Mouse (Mus musculus) left cerebral cortex, postnatal 36 days (tissue): ENCODE data around the gene Eef1a1. TPM values are rescaled to one million over a fixed set of nuclear protein-coding genes. Genes with fewer than 3 reads are reported as not detected.
"Not testable (repeated sequence)": the region's sequence is repeated elsewhere in the genome, so short reads cannot be mapped to it uniquely, and the experiment has no call there.

Experiments used
- DNase-seq, 2 experiments: peaks; one replicate each; pipeline ENCODE4 v3.0.0; 2021 to 2022; ENCODE audit warnings: low spot score in 2 of 2, mixed read lengths in 1 of 2
- intact Hi-C: fragments of 180-260 bp; cut with DNase I; formaldehyde crosslinking; loops from one replicate; pipeline ENCODE4 v1.15.1; 2025
- total RNA-seq, 2 experiments: library from RNA; stranded (reverse); gene quantifications; 2 replicates each; pipeline ENCODE4 v1.2.3; 2021

Eef1a1 gene
- total RNA-seq, 2 experiments from 2014 or later: 2,126 to 2,321 TPM

DNA sequence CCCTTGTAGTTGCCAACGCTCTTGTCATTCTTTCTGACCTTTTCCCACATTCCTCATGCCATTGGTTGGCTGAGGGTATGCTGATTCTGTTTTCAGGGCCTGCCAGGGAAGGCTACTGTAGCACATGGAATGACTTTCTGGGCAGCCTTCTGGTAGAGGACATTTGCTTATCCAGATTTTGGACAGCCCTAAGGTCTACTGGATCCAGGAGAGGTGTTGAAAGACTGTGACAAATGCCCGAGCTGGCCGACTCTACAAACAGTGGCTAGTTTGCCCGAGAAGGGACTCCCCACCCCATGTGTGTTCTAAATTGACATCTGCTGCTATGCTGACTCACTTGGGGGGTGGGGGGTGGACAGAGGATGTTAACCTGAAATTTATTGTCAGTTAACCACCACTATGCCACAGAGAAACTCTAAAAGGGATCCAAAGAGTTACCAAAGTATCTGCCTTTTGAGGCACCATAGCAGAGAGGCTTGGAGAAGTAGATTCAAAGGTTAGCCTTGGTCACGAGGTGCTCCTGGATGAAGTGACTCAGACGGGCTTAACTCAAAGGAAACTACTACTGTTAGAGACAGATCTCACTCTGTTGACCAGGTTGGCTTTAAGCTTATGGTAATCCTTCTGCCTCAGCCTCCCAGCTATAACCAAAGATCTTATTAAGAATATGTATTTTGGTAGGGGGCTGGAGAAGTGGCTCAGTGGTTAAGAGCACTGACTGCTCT, 25.0 kb upstream of the Eef1a1 start:
- intact Hi-C loops: no loop called here
- no peak for DNase-seq

DNA sequence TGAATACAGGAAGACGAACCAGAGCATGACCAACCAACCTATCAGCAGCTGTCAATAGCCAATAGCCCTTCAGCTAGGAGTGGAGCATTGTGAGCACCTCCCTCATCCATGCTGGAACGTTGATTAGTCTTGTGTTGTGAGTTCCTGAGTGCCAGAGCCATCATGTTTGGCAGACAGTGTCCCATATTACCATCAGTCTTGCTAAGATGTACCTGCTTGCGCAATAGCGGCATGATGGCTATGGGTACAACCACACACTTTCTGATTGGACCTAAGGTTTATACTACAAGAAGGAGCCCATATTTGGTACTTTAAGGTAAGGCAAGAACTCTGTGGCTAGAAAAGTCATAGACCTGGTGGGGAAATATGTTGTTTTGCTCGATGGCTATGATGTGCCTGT, 22.8 kb upstream of the Eef1a1 start:
- intact Hi-C loops: no loop called here
- no peak for DNase-seq

DNA sequence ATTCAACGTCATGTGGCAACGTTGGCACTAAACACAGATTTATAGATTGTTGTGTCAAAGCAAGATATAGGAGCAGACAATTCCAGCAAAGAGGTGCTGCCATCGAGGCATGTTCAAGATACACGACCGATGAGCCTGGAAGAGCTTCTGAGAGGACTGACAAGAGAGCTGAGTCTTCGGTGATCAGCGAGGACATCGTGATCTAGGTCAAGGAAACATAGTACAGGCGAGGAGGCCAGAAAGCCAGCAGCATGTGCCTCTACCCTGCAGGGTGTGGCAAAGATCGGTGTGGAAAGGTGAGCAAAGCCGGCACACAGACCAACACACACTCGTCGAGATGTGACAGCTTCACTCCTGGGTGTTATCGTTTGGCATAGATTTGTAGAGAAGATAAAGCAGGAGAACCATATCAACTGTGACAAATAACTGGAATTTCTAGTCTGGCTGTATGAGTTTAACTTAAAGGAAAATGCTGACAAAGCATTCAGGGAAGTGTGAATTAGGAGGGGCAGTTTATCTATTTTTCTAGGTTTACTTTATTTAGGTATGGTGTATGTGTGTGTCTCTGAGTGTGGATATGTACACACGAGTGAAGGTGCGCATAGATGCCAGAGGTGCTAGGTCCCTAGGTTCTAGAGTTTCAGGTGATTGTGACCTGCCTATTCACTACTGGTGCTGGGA, 19.3 kb upstream of the Eef1a1 start:
- intact Hi-C loops: no loop called here
- no peak for DNase-seq

DNA sequence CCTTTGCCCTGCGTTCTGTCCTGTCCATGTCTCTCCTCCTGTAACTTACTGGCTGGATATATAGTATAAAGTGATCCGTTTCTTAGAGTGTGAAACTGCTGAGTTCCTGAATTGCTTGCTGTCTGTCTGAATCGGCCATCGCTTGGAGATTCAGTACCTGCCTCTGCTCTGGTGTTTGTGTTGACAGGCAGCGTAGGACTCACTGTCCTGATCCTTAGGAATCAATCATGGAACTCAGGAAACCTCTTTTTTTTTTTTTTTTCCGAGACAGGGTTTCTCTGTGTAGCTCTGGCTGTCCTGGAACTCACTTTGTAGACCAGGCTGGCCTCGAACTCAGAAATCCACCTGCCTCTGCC, 17.7 kb upstream of the Eef1a1 start:
- no peak for DNase-seq
- intact Hi-C loops: no loop called here

DNA sequence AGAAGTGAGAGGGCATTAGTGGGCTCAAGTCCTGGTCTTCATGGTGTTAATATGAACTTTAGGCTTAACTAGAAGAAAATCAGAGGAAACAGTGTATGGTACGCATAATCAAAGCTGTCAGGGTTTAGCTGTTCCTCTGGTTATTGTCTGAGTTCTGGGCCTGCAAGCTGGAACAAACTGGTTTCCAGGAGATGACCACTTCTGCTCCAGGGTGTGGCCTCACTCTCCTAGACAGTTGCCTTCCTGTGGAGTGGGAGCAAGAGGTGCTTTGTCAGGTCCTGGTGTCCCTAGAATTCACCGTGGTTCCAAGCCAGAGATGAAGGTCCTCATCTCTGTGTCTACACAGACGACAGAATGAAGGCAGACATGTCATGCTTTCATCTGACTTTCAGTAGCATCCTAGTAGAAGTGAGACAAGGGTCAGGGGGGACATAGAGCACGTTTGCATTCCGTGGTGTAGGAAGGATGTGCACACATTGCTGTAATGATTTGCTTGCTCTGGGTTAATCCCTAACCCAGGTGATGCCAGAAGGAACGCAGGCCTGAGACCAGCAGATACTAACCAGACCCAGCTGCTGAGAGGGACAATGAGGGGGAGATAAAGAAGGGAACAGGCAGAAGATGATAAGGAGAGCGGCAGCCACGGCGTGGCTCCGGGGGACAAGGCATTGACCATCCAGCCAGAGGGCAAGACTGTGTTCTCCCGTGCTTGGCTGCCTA, 17.2 kb upstream of the Eef1a1 start:
- intact Hi-C loops: no loop called here
- DNase-seq: no peak

DNA sequence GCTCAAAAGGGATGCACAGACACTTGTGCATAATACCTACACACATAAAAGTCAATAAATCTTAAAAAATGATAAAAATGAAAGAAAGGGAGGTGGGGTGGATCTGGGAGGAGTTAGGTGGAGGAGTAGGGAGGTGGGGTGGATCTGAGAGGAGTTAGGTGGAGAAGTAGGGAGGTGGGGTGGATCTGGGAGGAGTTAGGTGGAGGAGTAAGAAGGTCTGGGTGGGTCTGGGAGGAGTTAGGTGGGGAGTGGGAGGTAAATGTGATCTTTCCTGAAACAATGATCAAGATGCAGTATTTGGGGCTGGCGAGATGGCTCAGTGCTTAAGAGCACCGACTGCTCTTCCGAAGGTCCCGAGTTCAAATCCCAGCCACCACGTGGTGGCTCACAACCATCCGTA, 16.3 kb upstream of the Eef1a1 start:
- intact Hi-C loops: no loop called here
- DNase-seq: no peak

DNA sequence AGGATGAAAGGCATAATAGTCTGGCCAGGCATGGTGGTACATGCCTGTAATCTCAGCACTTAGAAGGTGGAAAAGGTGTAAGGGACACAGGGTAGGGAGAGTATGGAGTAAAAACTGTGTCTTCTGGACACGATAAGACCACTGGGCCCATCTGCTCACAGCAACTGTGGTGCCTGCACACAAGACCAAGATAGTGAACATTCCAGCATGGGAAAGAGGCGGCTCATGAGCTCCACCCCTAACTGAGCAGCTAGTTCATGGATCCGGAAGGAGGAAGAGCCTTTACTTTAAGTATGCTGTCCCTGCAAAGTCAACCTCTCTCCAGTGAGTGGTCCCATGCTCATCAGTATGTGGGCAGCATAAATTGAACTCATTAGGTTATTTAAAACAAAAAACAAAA, 15.7 kb upstream of the Eef1a1 start:
- no peak for DNase-seq
- intact Hi-C loops: no loop called here

DNA sequence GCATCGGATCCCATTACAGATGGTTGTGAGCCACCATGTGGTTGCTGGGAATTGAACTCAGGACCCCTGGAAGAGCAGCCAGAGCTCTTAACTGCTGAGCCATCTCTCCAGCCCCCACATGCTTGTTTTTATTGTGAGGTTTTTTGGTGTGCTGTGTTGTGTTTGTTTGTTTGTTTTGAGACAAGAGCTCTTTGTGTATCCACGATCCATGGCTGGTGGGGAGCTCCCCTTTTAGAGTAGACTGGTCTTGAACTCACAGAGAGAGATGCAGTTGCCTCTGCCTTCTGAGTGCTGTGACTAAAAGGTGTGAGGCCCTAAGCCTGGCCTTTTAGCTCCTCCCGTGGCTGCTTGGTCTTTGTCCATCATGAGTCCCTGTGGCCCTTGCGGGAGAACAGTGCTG, 15.2 kb upstream of the Eef1a1 start:
- intact Hi-C loops: no loop called here
- no peak for DNase-seq

DNA sequence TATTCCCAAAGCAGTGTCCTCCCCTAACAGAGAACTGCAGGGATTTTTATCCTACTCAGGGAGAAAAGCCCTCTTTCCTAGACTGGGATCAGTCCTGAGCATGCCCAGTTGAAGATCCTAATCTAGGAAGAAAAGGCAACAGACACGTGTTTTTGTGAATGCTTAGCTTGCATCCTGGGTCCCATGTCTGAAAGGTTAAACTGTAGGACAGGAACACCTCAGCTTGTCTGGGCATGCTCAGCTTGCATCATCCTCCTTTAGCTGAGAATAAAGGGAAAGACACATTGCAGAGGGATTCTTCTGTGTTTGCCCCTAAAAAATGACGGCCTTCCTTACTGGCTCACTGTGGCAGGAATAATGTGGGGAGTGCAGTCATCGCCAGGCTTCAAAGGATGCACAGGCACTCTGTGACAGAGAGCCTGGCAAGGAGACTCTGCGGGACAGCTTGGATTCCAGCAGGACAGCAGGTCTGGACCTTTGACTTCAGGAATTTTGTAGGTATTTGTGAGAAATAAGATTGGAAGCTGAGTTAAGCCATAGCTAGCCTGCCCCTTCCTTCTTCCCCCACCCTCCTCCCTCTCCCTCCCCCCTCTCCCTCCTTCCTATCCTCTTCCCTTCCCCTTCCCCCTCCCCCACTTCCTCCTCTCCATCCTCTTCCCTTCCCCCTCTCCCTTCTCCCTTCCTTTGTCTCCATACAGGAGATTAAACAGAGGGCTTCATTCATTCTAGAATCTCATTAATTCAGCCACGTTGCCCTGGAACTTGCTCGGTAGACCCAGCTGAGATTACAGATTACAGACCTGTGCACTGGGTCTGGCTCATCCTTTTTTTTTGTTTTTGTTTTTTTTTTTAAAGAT, 14.5 kb upstream of the Eef1a1 start:
- DNase-seq: no peak
- intact Hi-C loops: no loop called here

DNA sequence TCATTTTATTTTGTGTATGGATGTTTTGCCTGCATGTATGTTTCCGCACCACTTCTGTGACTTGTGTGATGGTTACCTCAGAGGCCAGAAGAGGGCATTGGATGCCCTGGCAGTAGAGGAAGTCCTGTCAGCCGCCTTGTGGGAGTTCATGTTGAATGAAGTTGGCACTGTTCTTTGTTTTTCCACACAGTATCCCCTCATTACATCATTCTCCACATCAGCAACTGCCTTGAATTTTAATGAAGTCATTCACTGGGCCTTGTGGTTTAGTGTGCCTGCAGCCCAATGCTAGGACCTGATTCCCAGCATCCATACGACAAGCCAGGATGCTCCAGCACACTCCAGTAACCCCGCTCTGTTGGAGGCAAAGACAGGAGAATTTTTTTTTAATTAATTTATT, 12.3 kb upstream of the Eef1a1 start:
- intact Hi-C loops: no loop called here
- no peak for DNase-seq

DNA sequence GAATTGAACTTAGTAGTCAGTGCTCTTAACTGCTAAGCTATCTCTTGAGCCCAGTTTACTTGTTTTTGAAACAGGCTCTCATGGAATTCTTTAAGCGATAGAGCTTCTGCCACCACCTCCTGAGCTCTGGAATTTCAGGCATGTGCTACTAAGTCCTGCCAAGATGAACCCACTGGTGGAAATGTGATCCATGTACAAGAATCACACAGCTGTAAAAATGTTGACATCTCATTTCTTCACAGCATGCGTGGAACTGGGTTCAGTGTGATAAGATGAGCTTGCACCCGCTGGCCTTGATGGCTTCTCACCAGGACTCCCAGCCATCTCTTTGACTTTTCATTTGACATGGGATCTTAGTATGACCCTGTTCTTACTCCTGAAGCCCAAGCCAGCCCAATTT, 11.4 kb upstream of the Eef1a1 start:
- intact Hi-C loops: no loop called here
- no peak for DNase-seq

DNA sequence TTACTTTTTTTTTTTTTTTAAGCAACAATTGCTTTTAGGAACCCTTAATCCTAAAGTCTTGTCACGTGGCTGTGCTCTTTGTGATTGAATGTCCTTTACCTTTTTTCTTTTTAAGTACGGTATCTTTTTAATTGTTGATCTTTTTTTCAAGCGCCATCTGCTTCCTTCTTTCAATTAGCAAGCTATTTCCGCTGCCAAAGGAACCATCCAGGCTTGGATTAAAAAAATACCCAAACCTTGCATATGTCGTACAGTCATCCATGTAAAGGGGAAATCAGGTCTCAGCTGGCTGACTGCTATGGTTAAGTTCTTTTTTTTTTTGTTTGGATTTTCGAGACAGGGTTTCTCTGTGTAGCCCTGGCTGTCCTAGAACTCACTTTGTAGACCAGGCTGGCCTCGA, 4.2 kb upstream of the Eef1a1 start:
- intact Hi-C loops: no loop called here
- no peak for DNase-seq

DNA sequence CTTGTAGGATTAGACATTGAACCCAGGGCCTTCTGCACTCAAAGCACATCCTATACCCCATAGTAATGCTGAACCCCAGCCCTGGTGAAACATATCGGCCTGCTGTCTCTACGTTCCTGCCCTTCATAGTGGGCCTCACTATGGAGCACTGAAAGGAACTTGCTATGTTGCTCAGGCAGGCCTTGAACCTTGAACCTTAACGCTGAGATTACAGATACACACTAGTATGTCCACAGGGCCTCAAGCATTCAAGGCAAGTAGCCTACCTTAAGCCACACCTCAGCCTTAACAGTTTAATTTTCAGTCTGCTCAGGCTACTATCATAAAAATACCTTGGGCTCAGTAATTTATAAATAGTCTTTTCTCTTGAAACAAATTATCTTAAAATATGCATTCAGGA, 3.3 kb upstream of the Eef1a1 start:
- intact Hi-C loops: no loop called here
- no peak for DNase-seq

DNA sequence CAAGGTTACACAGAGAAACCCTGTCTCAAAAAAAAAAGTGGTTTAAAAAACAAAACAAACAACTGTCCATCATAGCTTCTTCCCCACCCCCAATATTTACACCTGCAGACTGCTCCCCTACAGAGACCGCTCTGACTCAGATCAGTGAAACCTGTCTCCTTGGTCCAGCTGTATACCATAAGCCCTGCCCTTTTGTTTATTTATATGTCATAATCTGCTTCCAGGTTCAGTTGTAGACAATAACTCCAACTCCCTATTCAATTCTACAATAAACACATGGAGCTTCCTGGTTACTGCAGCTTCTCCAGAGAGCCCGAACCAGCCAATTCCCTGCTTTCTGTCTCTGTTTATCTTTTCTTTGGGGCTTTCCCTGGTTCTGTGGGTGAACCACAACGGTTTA, 2.2 kb upstream of the Eef1a1 start:
- DNase-seq: no peak
- intact Hi-C loops: no loop called here

DNA sequence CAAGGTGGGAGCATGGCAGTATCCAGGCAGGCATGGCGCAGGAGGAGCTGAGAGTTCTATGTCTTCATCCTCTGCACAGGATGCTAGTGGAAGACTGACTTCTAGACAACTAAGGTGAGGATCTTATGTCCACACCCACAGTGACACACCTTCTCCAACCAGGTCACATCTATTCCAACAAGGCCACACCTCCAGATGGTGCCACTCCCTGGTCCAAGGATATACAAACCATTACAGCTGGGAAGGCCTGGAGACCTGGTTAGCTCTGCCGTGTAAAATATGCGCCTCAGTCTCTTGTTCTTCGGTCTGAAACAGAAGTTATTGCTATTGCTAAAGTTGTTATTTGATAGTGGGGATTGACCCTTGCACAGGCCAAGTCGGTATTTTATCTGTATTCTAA, 930 bp downstream of the Eef1a1 start:
- intact Hi-C loops, DNase-seq: not testable (repeated sequence)

DNA sequence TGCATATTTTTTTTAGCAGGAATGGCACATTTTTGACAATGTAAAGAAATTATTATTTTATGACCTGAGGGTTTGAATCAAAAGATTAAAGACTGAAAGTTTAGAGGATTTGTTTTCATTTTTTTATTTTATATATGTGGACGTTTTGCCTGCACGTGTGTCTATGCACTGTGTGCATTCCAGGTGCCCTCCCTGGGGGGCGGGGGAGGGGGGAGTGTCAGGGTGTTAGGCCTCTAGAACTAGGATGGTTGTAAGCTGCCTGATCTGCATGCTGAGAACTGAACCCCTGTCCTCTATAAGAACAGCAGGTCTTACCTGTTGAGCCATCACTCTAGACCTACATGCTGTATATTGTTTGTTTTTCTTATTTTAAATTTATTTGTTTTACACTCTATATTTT, 4.3 kb downstream of the Eef1a1 start:
- intact Hi-C loops: no loop called here
- no peak for DNase-seq

DNA sequence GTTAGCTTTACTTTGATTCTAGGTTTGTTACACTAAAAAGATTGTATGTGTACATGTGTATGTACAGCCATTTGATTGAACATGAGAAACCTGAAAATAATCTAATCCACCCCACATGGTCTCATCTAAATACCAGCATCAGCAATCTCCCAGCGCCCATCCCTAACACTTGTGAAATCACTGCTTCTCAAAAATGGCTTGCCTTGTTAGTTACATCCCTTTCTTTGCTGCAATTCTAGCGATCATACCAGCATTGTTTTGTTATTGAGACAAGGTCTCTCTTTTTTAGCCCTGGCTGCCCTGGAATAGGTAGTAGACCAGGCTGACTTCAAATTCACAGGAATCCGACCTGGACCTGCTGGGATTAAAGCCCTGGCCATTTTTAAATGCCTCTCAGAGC, 6.6 kb downstream of the Eef1a1 start:
- intact Hi-C loops: no loop called here
- DNase-seq: no peak

DNA sequence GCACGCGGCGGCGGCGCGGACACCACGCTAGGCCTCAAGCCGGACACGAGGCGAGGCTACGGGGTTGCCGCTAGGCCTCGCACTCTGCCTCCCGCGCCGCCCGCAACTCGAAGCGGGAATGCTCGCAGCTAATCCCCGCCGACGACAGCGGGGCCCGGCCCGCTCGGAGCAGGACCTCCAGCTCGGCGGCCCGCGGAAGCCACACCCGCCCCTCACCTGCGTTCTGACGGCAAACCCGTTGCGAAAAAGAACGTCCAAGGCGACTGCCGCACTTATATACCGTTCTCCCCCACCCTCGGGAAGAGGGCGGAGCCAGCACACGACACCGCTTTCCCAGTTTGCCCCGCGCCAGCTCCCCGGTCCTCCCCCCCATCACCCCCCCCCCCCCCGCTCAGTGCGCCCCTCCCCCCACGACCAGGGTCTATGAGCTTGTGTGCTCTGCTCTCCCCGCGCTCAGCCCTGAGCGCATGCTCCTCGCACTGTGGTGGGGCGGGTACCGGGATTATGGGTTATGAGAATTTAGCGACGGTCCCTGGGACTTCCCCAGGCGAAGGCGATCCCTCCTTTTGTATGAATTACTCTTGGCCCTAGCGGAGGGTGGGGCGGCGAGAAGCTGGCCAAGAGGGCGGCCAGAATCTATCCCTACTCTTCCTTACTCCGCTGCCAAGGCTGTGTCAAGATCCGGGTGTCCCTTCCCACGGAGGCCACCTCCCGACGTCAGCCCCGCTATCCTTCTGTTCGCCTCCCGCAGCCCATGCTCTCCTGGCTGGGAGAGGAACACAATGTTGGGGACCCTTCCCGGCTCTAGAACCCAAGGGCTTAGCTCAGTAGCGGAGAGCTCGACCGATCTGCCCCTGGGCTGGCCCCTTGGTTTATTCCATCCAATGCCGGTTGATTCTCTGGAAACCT, 7.3 kb downstream of the Eef1a1 start:
- peak; percentile 93 to 94 for DNase-seq
- intact Hi-C loops: loop anchor here (2.0 kb wide), 2 partner anchors 45 to 71 kb away; no protein-coding TSS in a partner anchor

DNA sequence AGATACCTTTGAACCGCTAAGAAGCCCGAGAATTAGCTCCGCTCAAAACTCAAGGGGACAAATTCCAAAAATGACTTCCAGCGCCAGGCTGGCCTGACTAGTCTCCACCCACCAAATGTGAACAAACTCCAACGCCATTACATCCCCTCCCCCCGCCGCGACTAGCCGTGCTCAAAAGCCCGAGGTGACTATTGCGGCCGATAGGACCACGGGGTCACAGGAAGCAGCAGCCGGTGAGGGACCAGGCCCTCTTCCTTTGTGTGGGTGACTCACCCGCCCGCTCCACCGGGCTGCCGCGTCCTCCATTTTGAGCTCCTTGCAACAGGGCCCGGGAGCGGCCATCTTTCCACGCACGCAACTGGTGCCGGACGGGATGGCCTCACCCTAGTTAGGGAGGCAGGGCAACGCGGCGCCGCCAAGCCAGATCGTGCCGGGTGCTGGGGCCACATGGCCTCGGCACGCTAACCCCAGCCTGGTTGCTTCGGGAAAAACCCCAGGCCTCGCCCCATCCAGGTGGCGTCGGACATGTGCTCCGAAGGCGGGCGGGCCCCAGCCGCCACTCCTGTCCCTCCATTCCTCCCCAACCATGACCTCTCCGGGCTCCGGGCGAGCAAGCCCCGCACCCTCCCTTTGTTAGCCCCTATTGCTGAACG, 8.1 kb downstream of the Eef1a1 start:
- DNase-seq: peak; percentile 79
- intact Hi-C loops: loop anchor here (2.0 kb wide), 2 partner anchors 46 to 72 kb away; no protein-coding TSS in a partner anchor
